22 mouse cellular contexts compared by ENCODE assay signal in the genomic region with DNA sequence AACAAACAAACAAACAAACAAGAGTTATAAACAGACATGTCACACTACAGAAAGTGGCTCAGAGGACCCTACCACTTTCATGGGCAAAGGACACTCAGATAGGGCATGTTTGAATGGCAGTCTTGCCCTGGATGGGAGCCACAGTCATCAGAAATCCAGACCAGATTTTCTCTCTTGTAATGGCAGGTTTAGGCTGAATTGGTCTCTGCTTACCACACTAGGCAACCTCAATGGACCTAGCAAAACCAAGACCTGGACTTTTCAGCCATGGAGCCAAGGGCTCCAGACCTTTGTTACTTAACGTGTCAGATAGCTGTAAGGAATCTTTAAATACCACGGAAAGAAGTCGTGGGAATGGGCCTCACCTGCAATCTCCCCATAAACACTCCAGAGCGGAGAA. TPM values are rescaled to one million over a fixed set of nuclear protein-coding genes. Genes with fewer than 3 reads are reported as not detected.
DNase-seq lines count a peak whose midpoint lies in the region; ATAC-seq and TF ChIP-seq lines count a peak whose summit lies in the region.
"Had no signal": no experiment of that assay in that cellular context is flagged by ENCODE, and none has a peak within 500 bp of the region (broad histone marks: within the 10 kb centered on the region; RNA-seq: fewer than 3 reads in every experiment).

No protein-coding gene starts in this region.

- H3K27ac ChIP-seq in forebrain, embryonic 14.5 days (ENCODE audit: low read depth, low read length), result no peak overlapping the region
- H3K27ac ChIP-seq in forebrain, embryonic 11.5 days (ENCODE audit: low read depth, low read length), result no peak overlapping the region
- no peak overlapping the region for H3K27ac ChIP-seq in forebrain, postnatal 0 days (ENCODE audit: low read depth, low read length)
- H3K27ac ChIP-seq in neural tube, embryonic 14.5 days (ENCODE audit: low read depth, low read length), result no peak overlapping the region
- H3K27ac ChIP-seq: kidney, postnatal 0 days; midbrain, embryonic 12.5 days had no signal

- no peaks in the 10 kb centered on the region for H3K36me3 ChIP-seq in forebrain, embryonic 14.5 days (ENCODE audit: control insufficient read depth, insufficient read depth, low read length)
- H3K36me3 ChIP-seq in forebrain, embryonic 11.5 days (ENCODE audit: control insufficient read depth, insufficient read depth, low read length), result no peaks in the 10 kb centered on the region
- no peaks in the 10 kb centered on the region for H3K36me3 ChIP-seq in forebrain, postnatal 0 days (ENCODE audit: insufficient read depth)
- H3K36me3 ChIP-seq in neural tube, embryonic 14.5 days (ENCODE audit: control insufficient read depth, insufficient read depth, low read length), result no peaks in the 10 kb centered on the region
- H3K36me3 ChIP-seq: midbrain, embryonic 12.5 days had no signal

- DNase-seq in forebrain, embryonic 14.5 days (ENCODE audit: low spot score), result no peak
- DNase-seq in forebrain, embryonic 11.5 days (ENCODE audit: low spot score), result no peak
- peak; percentile 79 for DNase-seq in MN1 (ENCODE audit: low spot score)
- no peak for DNase-seq in forebrain, postnatal 0 days
- DNase-seq in frontal cortex, postnatal 36 days (ENCODE audit: low spot score in 2 of 2), result no peak
- no peak for DNase-seq in adrenal gland, postnatal 4 days (ENCODE audit: low spot score in 2 of 2)
- DNase-seq: lung, adult 2 months; lung, postnatal 36 days had no signal

- H3K9ac ChIP-seq in forebrain, embryonic 14.5 days (ENCODE audit: low read length), result no peak overlapping the region
- no peak overlapping the region for H3K9ac ChIP-seq in forebrain, embryonic 11.5 days (ENCODE audit: low read length)
- 0 out of 2 replicates have a peak overlapping the region, but pooled peaks have one; percentile 40 for H3K9ac ChIP-seq in forebrain, postnatal 0 days
- H3K9ac ChIP-seq in neural tube, embryonic 14.5 days (replicated peaks; ENCODE audit: low read depth, low read length), result no peak overlapping the region
- H3K9ac ChIP-seq: midbrain, embryonic 12.5 days had no signal

- no peak overlapping the region for H3K4me2 ChIP-seq in forebrain, embryonic 14.5 days (ENCODE audit: low read length)
- H3K4me2 ChIP-seq in forebrain, embryonic 11.5 days (ENCODE audit: low read depth, low read length, severe bottlenecking), result no peak overlapping the region
- H3K4me2 ChIP-seq in forebrain, postnatal 0 days (ENCODE audit: low read depth), result no peak overlapping the region
- H3K4me2 ChIP-seq in neural tube, embryonic 14.5 days (ENCODE audit: low read depth, low read length), result peak overlapping the region; percentile 69; the same call in 1 of the 2 replicates

- ATAC-seq in forebrain, embryonic 14.5 days, result no peak
- ATAC-seq in forebrain, embryonic 11.5 days (replicated peaks; ENCODE audit: low FRiP score), result no peak
- no peak for ATAC-seq in forebrain, postnatal 0 days
- no peak for ATAC-seq in neural tube, embryonic 14.5 days (ENCODE audit: low read depth)
- ATAC-seq: intestine, postnatal 0 days had no signal

- H3K4me1 ChIP-seq in forebrain, embryonic 14.5 days (ENCODE audit: control insufficient read depth, insufficient read depth, low read length), result peaks cover 11% of the 10 kb centered on the region; the same call in 1 of the 2 replicates
- peaks cover 18% of the 10 kb centered on the region for H3K4me1 ChIP-seq in forebrain, embryonic 11.5 days (replicated peaks; ENCODE audit: control insufficient read depth, insufficient read depth, low read length)
- 0 out of 2 replicates have a peak, but pooled peaks cover 9% of the 10 kb centered on the region for H3K4me1 ChIP-seq in forebrain, postnatal 0 days (ENCODE audit: insufficient read depth)
- H3K4me1 ChIP-seq in neural tube, embryonic 14.5 days (ENCODE audit: control insufficient read depth, insufficient read depth, low read length), result 0 out of 2 replicates have a peak, but pooled peaks cover 4% of the 10 kb centered on the region

- H3K9me3 ChIP-seq in forebrain, embryonic 14.5 days (replicated peaks; ENCODE audit: control insufficient read depth, low read length), result no peaks in the 10 kb centered on the region
- H3K9me3 ChIP-seq in forebrain, embryonic 11.5 days (ENCODE audit: control insufficient read depth, low read length), result no peaks in the 10 kb centered on the region
- H3K9me3 ChIP-seq in forebrain, postnatal 0 days (ENCODE audit: low read length), result no peaks in the 10 kb centered on the region
- no peaks in the 10 kb centered on the region for H3K9me3 ChIP-seq in neural tube, embryonic 14.5 days (ENCODE audit: control insufficient read depth, low read length)
- H3K9me3 ChIP-seq: midbrain, embryonic 12.5 days had no signal

- peaks cover 25% of the 10 kb centered on the region for H3K27me3 ChIP-seq in forebrain, embryonic 14.5 days (replicated peaks; ENCODE audit: control insufficient read depth, insufficient read depth, low read length)
- H3K27me3 ChIP-seq in forebrain, embryonic 11.5 days (ENCODE audit: control insufficient read depth, insufficient read depth, low read length), result peaks cover 34% of the 10 kb centered on the region
- peaks cover 5% of the 10 kb centered on the region; the same call in 1 of the 2 replicates for H3K27me3 ChIP-seq in forebrain, postnatal 0 days (ENCODE audit: insufficient read depth, low read length)
- H3K27me3 ChIP-seq in neural tube, embryonic 14.5 days (ENCODE audit: control insufficient read depth, insufficient read depth, low read length), result peaks cover 5% of the 10 kb centered on the region; the same call in 1 of the 2 replicates

- H3K4me3 ChIP-seq in forebrain, embryonic 14.5 days (ENCODE audit: low read depth, low read length), result 0 out of 2 replicates have a peak overlapping the region, but pooled peaks have one; percentile 18
- no peak overlapping the region for H3K4me3 ChIP-seq in forebrain, embryonic 11.5 days (ENCODE audit: low read depth, low read length)
- no peak overlapping the region; the same call in 1 of the 2 replicates for H3K4me3 ChIP-seq in forebrain, postnatal 0 days (ENCODE audit: low read depth, low read length)
- H3K4me3 ChIP-seq in neural tube, embryonic 14.5 days (ENCODE audit: low read depth, low read length), result no peak overlapping the region

- 16% methylated on average over 4 of the region's 4 CpGs for WGBS in forebrain, embryonic 14.5 days
- WGBS in forebrain, embryonic 11.5 days, result 13% methylated on average over 4 of the region's 4 CpGs
- 16% methylated on average over 4 of the region's 4 CpGs for WGBS in forebrain, postnatal 0 days
- WGBS in neural tube, embryonic 14.5 days, result 20% methylated on average over 4 of the region's 4 CpGs

- no peak for TF ChIP-seq CTCF in forebrain, postnatal 0 days (IDR thresholded peaks at IDR 0.05; ENCODE audit: low read depth)

RNA-seq across cellular contexts. Expression of a gene that starts 3.1 kb away (rescaled TPM):
- polyA plus RNA-seq in forebrain, embryonic 14.5 days (2014; fragmentation: Nextera tagmentation; extraction: Ambion mirVana), result 0.47 and 0.73 TPM in 2 replicates
- 0.19 and 0.36 TPM in 2 replicates for polyA plus RNA-seq in forebrain, embryonic 11.5 days (2014; fragmentation: Nextera tagmentation; extraction: Ambion mirVana)
- 4.8 and 10.4 TPM in 2 replicates for total RNA-seq in forebrain, postnatal 0 days (2014; rRNA removed)
- polyA plus RNA-seq in forebrain, postnatal 0 days (2015; fragmentation: Nextera tagmentation; extraction: Ambion mirVana), result 1.7 and 3.5 TPM in 2 replicates
- 1.3 and 3.5 TPM in 2 replicates for polyA plus RNA-seq in neural tube, embryonic 14.5 days (2014; fragmentation: Nextera tagmentation; extraction: Ambion mirVana)
- under 1 TPM; 0.23 to 0.31 TPM for total RNA-seq in adrenal gland, postnatal 4 days (2021)
- total RNA-seq: gastrocnemius, adult 8-10 months; heart, adult 18-20 months; heart, postnatal 4 days had no signal
- polyA plus RNA-seq: embryonic facial prominence, embryonic 14.5 days; lung, adult 2 months had no signal

RNA-seq across cellular contexts. Expression of a gene that starts 6.5 kb away (rescaled TPM):
- 24.5 and 40.2 TPM in 2 replicates for polyA plus RNA-seq in forebrain, embryonic 14.5 days (2014; fragmentation: Nextera tagmentation; extraction: Ambion mirVana)
- polyA plus RNA-seq in forebrain, embryonic 11.5 days (2014; fragmentation: Nextera tagmentation; extraction: Ambion mirVana), result 14.2 and 15.9 TPM in 2 replicates
- 39.7 and 57.7 TPM in 2 replicates for total RNA-seq in forebrain, postnatal 0 days (2014; rRNA removed)
- polyA plus RNA-seq in forebrain, postnatal 0 days (2015; fragmentation: Nextera tagmentation; extraction: Ambion mirVana), result 44.2 and 63.8 TPM in 2 replicates
- polyA plus RNA-seq in neural tube, embryonic 14.5 days (2014; fragmentation: Nextera tagmentation; extraction: Ambion mirVana), result 75.6 and 79.8 TPM in 2 replicates
- total RNA-seq in adrenal gland, postnatal 4 days (2021), result 1 to 10 TPM; 8.3 to 8.5 TPM

RNA-seq across cellular contexts. Expression of a gene that starts 25.5 kb away (rescaled TPM):
- not detected in 2 replicates for polyA plus RNA-seq in forebrain, embryonic 14.5 days (2014; fragmentation: Nextera tagmentation; extraction: Ambion mirVana)
- not detected in 2 replicates for polyA plus RNA-seq in forebrain, embryonic 11.5 days (2014; fragmentation: Nextera tagmentation; extraction: Ambion mirVana)
- not detected in 2 replicates for total RNA-seq in forebrain, postnatal 0 days (2014; rRNA removed)
- polyA plus RNA-seq in forebrain, postnatal 0 days (2015; fragmentation: Nextera tagmentation; extraction: Ambion mirVana), result not detected in 2 replicates
- not detected in 2 replicates for polyA plus RNA-seq in neural tube, embryonic 14.5 days (2014; fragmentation: Nextera tagmentation; extraction: Ambion mirVana)
- total RNA-seq in adrenal gland, postnatal 4 days (2021), result not detected
- total RNA-seq: ES-E14; layer of hippocampus, adult 18-20 months; layer of hippocampus, postnatal 36 days had no signal
- polyA plus RNA-seq: embryonic facial prominence, embryonic 14.5 days; heart, embryonic 14.5 days; kidney, postnatal 0 days; lung, adult 2 months; midbrain, embryonic 12.5 days; neural tube, embryonic 11.5 days; thymus, postnatal 0 days had no signal

RNA-seq across cellular contexts. Expression of a gene that starts 25.7 kb away (rescaled TPM):
- polyA plus RNA-seq in forebrain, embryonic 14.5 days (2014; fragmentation: Nextera tagmentation; extraction: Ambion mirVana), result 1,735 and 2,101 TPM in 2 replicates
- 1,226 and 1,312 TPM in 2 replicates for polyA plus RNA-seq in forebrain, embryonic 11.5 days (2014; fragmentation: Nextera tagmentation; extraction: Ambion mirVana)
- total RNA-seq in forebrain, postnatal 0 days (2014; rRNA removed), result 814 and 983 TPM in 2 replicates
- polyA plus RNA-seq in forebrain, postnatal 0 days (2015; fragmentation: Nextera tagmentation; extraction: Ambion mirVana), result 974 and 1,110 TPM in 2 replicates
- polyA plus RNA-seq in neural tube, embryonic 14.5 days (2014; fragmentation: Nextera tagmentation; extraction: Ambion mirVana), result 1,214 and 1,252 TPM in 2 replicates
- 100 to 1,000 TPM; 617 to 655 TPM for total RNA-seq in adrenal gland, postnatal 4 days (2021)

RNA-seq across cellular contexts. Expression of a gene that starts 25.9 kb away (rescaled TPM):
- 93.3 and 111 TPM in 2 replicates for polyA plus RNA-seq in forebrain, embryonic 14.5 days (2014; fragmentation: Nextera tagmentation; extraction: Ambion mirVana)
- polyA plus RNA-seq in forebrain, embryonic 11.5 days (2014; fragmentation: Nextera tagmentation; extraction: Ambion mirVana), result 128 and 147 TPM in 2 replicates
- 39.8 and 42.7 TPM in 2 replicates for total RNA-seq in forebrain, postnatal 0 days (2014; rRNA removed)
- polyA plus RNA-seq in forebrain, postnatal 0 days (2015; fragmentation: Nextera tagmentation; extraction: Ambion mirVana), result 52.2 and 56.3 TPM in 2 replicates
- polyA plus RNA-seq in neural tube, embryonic 14.5 days (2014; fragmentation: Nextera tagmentation; extraction: Ambion mirVana), result 45.7 and 48.0 TPM in 2 replicates
- 100 to 1,000 TPM; 122 to 138 TPM for total RNA-seq in adrenal gland, postnatal 4 days (2021)
